Mouse (Mus musculus): ENCODE measurements around the gene Lcn10. TPM values are rescaled to one million over a fixed set of nuclear protein-coding genes. Genes with fewer than 3 reads are reported as not detected.
"Not testable (repeated sequence)": the region's sequence is repeated elsewhere in the genome, so short reads cannot be mapped to it uniquely, and the experiment has no call there.

The Lcn10 gene
- total RNA-seq (2021): not detected in 2 replicates
- long read RNA-seq, experiment 1: 0 reads
- long read RNA-seq, experiment 2: 0 reads

- no peak for DNase-seq
Observed at GRCm38 (mm10) chr2:25682426-25682825, at the start of gene Lcn10. Gene Lcn10, plus strand, starts transcription at chr2:25682726.

GRCm38 (mm10) chr2:25633616-25634015 is 48.9 kb upstream of the Lcn10 start:
- peak; percentile 80 for DNase-seq

GRCm38 (mm10) chr2:25634046-25634445 is 48.5 kb upstream of the Lcn10 start:
- DNase-seq: peak; percentile 64

GRCm38 (mm10) chr2:25639890-25640289 is 42.6 kb upstream of the Lcn10 start:
- DNase-seq: peak; percentile 77

- DNase-seq: no peak
Observed at GRCm38 (mm10) chr2:25652902-25653301, 29.6 kb upstream of the Lcn10 start, which contains the start of gene Lcn8. Gene Lcn8, plus strand, starts transcription at chr2:25653120.

- no peak for DNase-seq
Observed at GRCm38 (mm10) chr2:25654502-25654901, 28.0 kb upstream of the Lcn10 start.

- no peak for DNase-seq
Observed at GRCm38 (mm10) chr2:25656691-25657090, 25.8 kb upstream of the Lcn10 start.

- peak; percentile 56 for DNase-seq
Observed at GRCm38 (mm10) chr2:25657246-25657645, 25.3 kb upstream of the Lcn10 start.

- DNase-seq: no peak
Observed at GRCm38 (mm10) chr2:25657652-25658051, 24.9 kb upstream of the Lcn10 start, which contains the start of gene Lcn5. Gene Lcn5, plus strand, starts transcription at chr2:25657952.

GRCm38 (mm10) chr2:25660279-25660678 is 22.2 kb upstream of the Lcn10 start:
- peak; percentile 23 for DNase-seq

GRCm38 (mm10) chr2:25661245-25661970 is 21.1 kb upstream of the Lcn10 start:
- peak; percentile 31 for DNase-seq

GRCm38 (mm10) chr2:25663511-25663910 is 19.0 kb upstream of the Lcn10 start:
- peak; percentile 89 for DNase-seq

- DNase-seq: no peak
Observed at GRCm38 (mm10) chr2:25664125-25664524, 18.4 kb upstream of the Lcn10 start.

GRCm38 (mm10) chr2:25666516-25666915 is 16.0 kb upstream of the Lcn10 start:
- DNase-seq: no peak

GRCm38 (mm10) chr2:25676486-25676885 is 6.0 kb upstream of the Lcn10 start, which contains the start of gene Lcn6:
Gene Lcn6, plus strand, starts transcription at chr2:25676786.
- no peak for DNase-seq

- DNase-seq: no peak
Observed at GRCm38 (mm10) chr2:25679559-25679958, 3.0 kb upstream of the Lcn10 start.

- DNase-seq: no peak
Observed at GRCm38 (mm10) chr2:25686941-25687340, 4.4 kb downstream of the Lcn10 start.

- DNase-seq: peak; percentile 79
Observed at GRCm38 (mm10) chr2:25694605-25695004, 12.1 kb downstream of the Lcn10 start.

- DNase-seq: peak; percentile 52
Observed at GRCm38 (mm10) chr2:25696951-25697350, 14.4 kb downstream of the Lcn10 start.

- no peak for DNase-seq
Observed at GRCm38 (mm10) chr2:25698696-25699095, 16.2 kb downstream of the Lcn10 start.

GRCm38 (mm10) chr2:25699743-25700142 is 17.2 kb downstream of the Lcn10 start, which contains the start of gene Obp2a:
Gene Obp2a, plus strand, starts transcription at chr2:25700043.
- DNase-seq: not testable (repeated sequence)

GRCm38 (mm10) chr2:25701001-25701400 is 18.5 kb downstream of the Lcn10 start:
- DNase-seq: no peak

GRCm38 (mm10) chr2:25703706-25704105 is 21.2 kb downstream of the Lcn10 start:
- DNase-seq: peak; percentile 33

Data from adrenal gland, postnatal 14 days (tissue).